Mouse (Mus musculus) forebrain, embryonic 15.5 days (tissue): ENCODE measurements around the gene 4921536K21Rik. TPM values are rescaled to one million over a fixed set of nuclear protein-coding genes. Genes with fewer than 3 reads are reported as not detected.

Experiments used
- ATAC-seq: fragments of 200-750 bp; cut with Nextera tagmentation; replicated peaks from 2 replicates; pipeline ENCODE4 v1.8.0; 2017; ENCODE audit warnings: mild to moderate bottlenecking, moderate TSS enrichment, moderate library complexity
- H3K27ac ChIP-seq: fragments of 300-500 bp; sonication (generic); replicated peaks from 2 replicates; pipeline ENCODE4 v1.5.1; 2015; ENCODE audit warnings: mild to moderate bottlenecking, inconsistent platforms
- H3K27me3 ChIP-seq: fragments of 300-500 bp; sonication (generic); 2 replicates; pipeline ENCODE4 v1.6.1; 2015; ENCODE audit warnings: inconsistent platforms
- H3K36me3 ChIP-seq: fragments of 300-500 bp; sonication (generic); 2 replicates; pipeline ENCODE4 v1.6.1; 2015; ENCODE audit warnings: mild to moderate bottlenecking, inconsistent platforms
- H3K4me1 ChIP-seq: fragments of 300-500 bp; sonication (generic); 2 replicates; pipeline ENCODE4 v1.6.1; 2015; ENCODE audit warnings: inconsistent platforms
- H3K4me2 ChIP-seq: fragments of 300-500 bp; sonication (generic); replicated peaks from 2 replicates; pipeline ENCODE4 v1.6.1; 2015; ENCODE audit warnings: mild to moderate bottlenecking, inconsistent platforms
- H3K4me3 ChIP-seq: fragments of 300-500 bp; sonication (generic); 2 replicates; pipeline ENCODE4 v1.5.1; 2015; ENCODE audit warnings: mild to moderate bottlenecking, inconsistent platforms
- H3K9ac ChIP-seq: fragments of 300-500 bp; sonication (generic); replicated peaks from 2 replicates; pipeline ENCODE4 v1.6.1; 2015; ENCODE audit warnings: mild to moderate bottlenecking, inconsistent platforms
- H3K9me3 ChIP-seq: fragments of 300-500 bp; sonication (generic); 2 replicates; pipeline ENCODE4 v1.6.1; 2016; ENCODE audit warnings: inconsistent platforms
- WGBS: fragments of 180-500 bp; shearing (Covaris S2); methylation state at CpG from one replicate; pipeline ENCODE4 v1.1.7; 2015; ENCODE audit warnings: mixed read lengths; 5-methylcytosine and 5-hydroxymethylcytosine counted together
- polyA plus RNA-seq: library from polyadenylated mRNA; unstranded; fragments of >200 nt; fragmentation: Nextera tagmentation; extraction: Ambion mirVana; gene quantifications from 2 replicates; pipeline ENCODE4 v1.2.1, GENCODE M21; 2015

The 4921536K21Rik gene
- polyA plus RNA-seq, 1 experiment from 2014 or later: 0.57 TPM

- Histone ChIP-seq H3K27me3 (0 out of 2 replicates have a peak, but pooled peaks cover 2% of the 10 kb centered on the region), H3K4me2 (peak overlapping the region; percentile 84), H3K9ac (peak overlapping the region; percentile 56; the same call in 1 of the 2 replicates), H3K9me3 (no peaks in the 10 kb centered on the region), H3K4me3 (peak overlapping the region; percentile 48), H3K36me3 (no peaks in the 10 kb centered on the region), H3K27ac (no peak overlapping the region), H3K4me1 (peaks cover 13% of the 10 kb centered on the region)
- WGBS: 21% methylated on average over 6 of the region's 6 CpGs
- ATAC-seq: peak; percentile 3; the same call in 1 of the 2 replicates
Measured at GRCm38 (mm10) chr11:3864343-3864742, 30.6 kb downstream of the 4921536K21Rik start.

DNA sequence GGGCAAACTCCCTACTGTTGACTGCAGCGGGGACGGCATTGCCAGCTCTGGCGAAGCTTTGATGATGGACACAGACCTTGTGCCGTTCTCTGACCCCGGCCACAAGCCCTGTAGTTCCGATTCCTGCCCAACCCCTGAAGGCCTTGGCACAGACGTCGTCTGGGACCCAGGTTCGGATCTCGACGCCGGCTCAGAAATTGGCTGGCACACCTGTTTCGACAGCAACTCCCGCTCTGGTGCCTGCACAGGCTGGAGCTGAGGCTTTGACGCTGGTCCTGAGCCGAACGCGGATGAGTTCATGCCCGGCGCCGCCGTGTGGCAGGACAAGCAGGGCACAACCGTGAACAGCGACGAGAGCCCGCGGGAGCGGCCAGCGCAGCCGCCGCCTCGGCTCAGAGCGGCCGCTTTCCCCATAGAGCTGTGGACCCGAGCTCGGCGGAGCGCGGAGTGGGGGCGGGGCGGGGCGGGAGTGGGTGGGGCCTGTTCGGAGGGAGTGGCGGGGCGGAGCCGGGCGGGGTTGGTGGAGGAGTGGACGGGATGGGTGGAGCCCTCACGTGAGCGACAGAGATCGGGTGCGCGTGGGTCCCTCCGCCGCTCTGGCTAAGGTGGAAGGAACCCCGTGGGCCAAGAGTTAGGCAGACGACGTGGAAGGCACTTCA, 31.3 kb downstream of the 4921536K21Rik start, which contains the start of gene Osbp2:
Gene Osbp2 (minus strand): TSS at position 450 of the 659 bp plus-strand sequence.
- Histone ChIP-seq H3K4me2 (peak within 1 kb of the TSS; percentile 84), H3K4me3 (peak within 1 kb of the TSS; percentile 48), H3K4me1 (peaks cover 13% of the 10 kb centered on the region), H3K9ac (peak within 1 kb of the TSS; percentile 56), H3K27ac (0 out of 2 replicates have a peak within 1 kb of the TSS, but pooled peaks have one; percentile 4), H3K36me3 (no peaks in the 10 kb centered on the region), H3K27me3 (0 out of 2 replicates have a peak, but pooled peaks cover 2% of the 10 kb centered on the region), H3K9me3 (no peaks in the 10 kb centered on the region)
- ATAC-seq: peak; percentile 94
- WGBS: 2% methylated on average over 58 of the region's 58 CpGs

GRCm38 (mm10) chr11:3862661-3863453, 32.0 kb downstream of the 4921536K21Rik start:
- ATAC-seq: 0 out of 2 replicates have a peak, but pooled peaks have one; percentile 27
- Histone ChIP-seq H3K27ac (no peak overlapping the region), H3K4me1 (peaks cover 13% of the 10 kb centered on the region), H3K27me3 (0 out of 2 replicates have a peak, but pooled peaks cover 2% of the 10 kb centered on the region), H3K36me3 (no peaks in the 10 kb centered on the region), H3K4me2 (peak overlapping the region; percentile 84), H3K9me3 (no peaks in the 10 kb centered on the region), H3K9ac (peak overlapping the region; percentile 56; the same call in 1 of the 2 replicates), H3K4me3 (peak overlapping the region; percentile 48)
- 74% methylated on average over 19 of the region's 19 CpGs for WGBS

GRCm38 (mm10) chr11:3860361-3860760, 34.5 kb downstream of the 4921536K21Rik start:
- no peak overlapping the region for H3K27ac ChIP-seq
- H3K4me2 ChIP-seq: no peak overlapping the region
- H3K9ac ChIP-seq: no peak overlapping the region
- H3K36me3 ChIP-seq: no peaks in the 10 kb centered on the region
- 80% methylated on average over 4 of the region's 4 CpGs for WGBS
- no peak for ATAC-seq
- H3K9me3 ChIP-seq: no peaks in the 10 kb centered on the region
- H3K4me1 ChIP-seq: peaks cover 13% of the 10 kb centered on the region
- no peaks in the 10 kb centered on the region for H3K27me3 ChIP-seq
- H3K4me3 ChIP-seq: no peak overlapping the region

DNA sequence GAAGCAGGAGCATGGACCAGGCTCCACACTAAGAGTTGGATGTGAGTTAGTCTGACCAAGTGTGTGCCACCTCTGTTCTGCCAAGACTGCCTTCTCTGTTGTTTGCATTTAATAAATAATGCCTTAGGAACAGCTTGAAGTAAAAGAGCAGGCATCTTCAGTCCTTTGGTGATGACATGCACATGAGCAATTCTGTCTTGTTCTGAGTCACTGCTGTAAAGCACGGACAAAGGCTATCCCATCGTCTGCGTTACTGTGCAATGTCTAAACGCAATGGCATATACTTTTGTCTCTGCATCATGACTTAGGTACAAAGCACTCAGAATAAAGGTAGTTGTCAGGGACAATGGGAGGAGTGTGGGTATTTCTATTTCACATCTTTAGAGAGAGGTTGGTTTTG, 35.1 kb downstream of the 4921536K21Rik start:
- Histone ChIP-seq H3K36me3 (no peaks in the 10 kb centered on the region), H3K4me3 (no peak overlapping the region), H3K9me3 (no peaks in the 10 kb centered on the region), H3K4me2 (no peak overlapping the region), H3K27me3 (no peaks in the 10 kb centered on the region), H3K9ac (no peak overlapping the region), H3K27ac (no peak overlapping the region), H3K4me1 (peaks cover 13% of the 10 kb centered on the region)
- no peak for ATAC-seq
- 87% methylated on average over 4 of the region's 4 CpGs for WGBS

GRCm38 (mm10) chr11:3857902-3858301, 37.0 kb downstream of the 4921536K21Rik start:
- peaks cover 14% of the 10 kb centered on the region for H3K4me1 ChIP-seq
- no peak overlapping the region for H3K4me3 ChIP-seq
- no peaks in the 10 kb centered on the region for H3K27me3 ChIP-seq
- no peak overlapping the region for H3K4me2 ChIP-seq
- 77% methylated on average over 5 of the region's 5 CpGs for WGBS
- ATAC-seq: no peak
- no peak overlapping the region for H3K9ac ChIP-seq
- H3K36me3 ChIP-seq: no peaks in the 10 kb centered on the region
- no peak overlapping the region for H3K27ac ChIP-seq
- no peaks in the 10 kb centered on the region for H3K9me3 ChIP-seq

- H3K9me3 ChIP-seq: no peaks in the 10 kb centered on the region
- H3K27ac ChIP-seq: no peak overlapping the region
- H3K4me1 ChIP-seq: peaks cover 14% of the 10 kb centered on the region
- no peaks in the 10 kb centered on the region for H3K27me3 ChIP-seq
- no peak overlapping the region for H3K4me3 ChIP-seq
- H3K9ac ChIP-seq: no peak overlapping the region
- no peak for ATAC-seq
- H3K4me2 ChIP-seq: no peak overlapping the region
- no peaks in the 10 kb centered on the region for H3K36me3 ChIP-seq
- 80% methylated on average over 5 of the region's 5 CpGs for WGBS
Measured at GRCm38 (mm10) chr11:3855846-3856245, 39.1 kb downstream of the 4921536K21Rik start.

DNA sequence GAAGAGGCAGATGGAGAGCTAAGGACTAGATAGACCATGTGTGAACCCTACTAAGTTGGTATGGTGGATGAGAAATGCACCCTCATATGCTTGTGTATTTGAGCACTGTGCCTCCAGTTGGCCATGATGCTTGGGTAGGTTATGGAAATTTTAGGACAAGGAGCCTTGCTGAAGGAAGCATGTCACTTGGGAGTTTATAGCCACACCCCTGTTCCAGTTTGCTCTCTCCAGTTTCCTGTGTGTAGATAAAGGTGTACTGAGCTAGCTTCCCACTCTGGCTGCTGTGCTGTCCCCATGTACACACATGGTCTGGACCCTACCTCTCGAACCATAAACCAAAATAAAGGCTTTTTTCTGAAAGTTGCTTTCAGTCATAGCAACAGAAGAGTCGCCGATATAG, 40.7 kb downstream of the 4921536K21Rik start:
- Histone ChIP-seq H3K4me1 (peaks cover 14% of the 10 kb centered on the region), H3K27me3 (no peaks in the 10 kb centered on the region), H3K36me3 (no peaks in the 10 kb centered on the region), H3K9ac (no peak overlapping the region), H3K9me3 (no peaks in the 10 kb centered on the region), H3K4me3 (no peak overlapping the region), H3K27ac (peak overlapping the region; percentile 84), H3K4me2 (no peak overlapping the region)
- ATAC-seq: peak; percentile 41; the same call in 1 of the 2 replicates
- 88% methylated on average over 3 of the region's 3 CpGs for WGBS

GRCm38 (mm10) chr11:3853481-3854034, 41.3 kb downstream of the 4921536K21Rik start:
- ATAC-seq: peak; percentile 95
- no peaks in the 10 kb centered on the region for H3K27me3 ChIP-seq
- peak overlapping the region; percentile 84 for H3K27ac ChIP-seq
- H3K4me3 ChIP-seq: no peak overlapping the region
- no peak overlapping the region for H3K9ac ChIP-seq
- 47% methylated on average over 5 of the region's 5 CpGs for WGBS
- no peaks in the 10 kb centered on the region for H3K36me3 ChIP-seq
- no peak overlapping the region for H3K4me2 ChIP-seq
- no peaks in the 10 kb centered on the region for H3K9me3 ChIP-seq
- H3K4me1 ChIP-seq: peaks cover 14% of the 10 kb centered on the region

DNA sequence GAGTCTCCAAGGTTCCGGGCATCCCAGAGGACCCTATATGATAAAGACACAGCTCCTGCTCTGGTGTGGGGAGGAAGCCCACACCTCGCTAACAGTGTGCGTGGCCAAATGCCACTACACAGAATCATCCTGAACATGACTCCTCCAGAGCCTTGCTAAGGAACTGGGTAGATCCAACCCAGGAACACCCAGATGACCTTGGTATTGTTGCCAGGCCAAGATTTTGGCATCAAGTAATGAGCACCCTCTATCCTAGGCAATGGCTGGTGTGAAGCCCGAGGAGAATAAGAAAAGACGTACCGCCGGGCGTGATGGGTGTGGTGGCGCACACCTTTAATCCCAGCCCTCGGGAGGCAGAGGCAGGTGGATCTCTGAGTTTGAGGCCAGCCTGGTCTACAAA, 41.9 kb downstream of the 4921536K21Rik start:
- Histone ChIP-seq H3K36me3 (no peaks in the 10 kb centered on the region), H3K9ac (no peak overlapping the region), H3K27ac (peak overlapping the region; percentile 84), H3K27me3 (no peaks in the 10 kb centered on the region), H3K9me3 (no peaks in the 10 kb centered on the region), H3K4me1 (peaks cover 14% of the 10 kb centered on the region), H3K4me2 (no peak overlapping the region), H3K4me3 (no peak overlapping the region)
- WGBS: 95% methylated on average over 10 of the region's 10 CpGs
- ATAC-seq: no peak

GRCm38 (mm10) chr11:3851872-3852271, 43.0 kb downstream of the 4921536K21Rik start:
- no peaks in the 10 kb centered on the region for H3K36me3 ChIP-seq
- H3K27ac ChIP-seq: no peak overlapping the region
- no peaks in the 10 kb centered on the region for H3K27me3 ChIP-seq
- no peak overlapping the region for H3K9ac ChIP-seq
- H3K4me3 ChIP-seq: no peak overlapping the region
- ATAC-seq: no peak
- no peaks in the 10 kb centered on the region for H3K9me3 ChIP-seq
- 86% methylated on average over 4 of the region's 4 CpGs for WGBS
- no peak overlapping the region for H3K4me2 ChIP-seq
- H3K4me1 ChIP-seq: peaks cover 14% of the 10 kb centered on the region

DNA sequence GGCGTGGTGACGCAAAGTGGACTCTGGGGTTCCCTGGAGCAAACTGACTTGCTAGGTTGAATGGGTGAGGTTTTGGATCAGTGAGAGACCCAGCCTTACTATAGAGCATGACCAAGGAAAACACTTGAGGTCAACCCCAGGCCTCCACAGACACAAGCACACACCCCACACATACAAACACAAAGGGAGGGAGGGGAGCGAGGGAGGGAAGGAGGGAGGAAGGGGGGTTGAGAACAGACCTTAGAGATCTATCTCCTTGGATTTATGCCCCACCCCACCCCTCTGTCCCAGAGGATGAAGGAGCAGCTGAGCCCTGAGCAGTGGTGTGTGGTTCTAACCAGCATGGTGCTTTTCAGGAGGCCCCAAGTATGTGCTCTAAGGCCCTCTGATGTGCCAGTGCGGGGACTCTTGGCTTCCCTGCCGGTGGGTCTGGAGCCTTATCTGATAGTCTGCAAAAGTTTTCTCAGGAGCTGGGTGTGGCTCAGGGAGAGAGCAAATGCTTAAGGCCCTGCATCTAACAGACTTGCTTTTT, 44.1 kb downstream of the 4921536K21Rik start:
- Histone ChIP-seq H3K9ac (no peak overlapping the region), H3K36me3 (no peaks in the 10 kb centered on the region), H3K27me3 (no peaks in the 10 kb centered on the region), H3K9me3 (no peaks in the 10 kb centered on the region), H3K4me3 (no peak overlapping the region), H3K27ac (no peak overlapping the region), H3K4me1 (peaks cover 14% of the 10 kb centered on the region), H3K4me2 (no peak overlapping the region)
- no peak for ATAC-seq
- 80% methylated on average over 5 of the region's 5 CpGs for WGBS
